ENCODE assay signal across 8 mouse cellular contexts in genomic region chr2:152397004-152397589, GRCm38 (mm10). TPM values are rescaled to one million over a fixed set of nuclear protein-coding genes. Genes with fewer than 3 reads are reported as not detected.
A peak's percentile ranks its signal among the peaks of the same experiment; 100 is the strongest.
DNase-seq lines count a peak whose midpoint lies in the region; ATAC-seq and TF ChIP-seq lines count a peak whose summit lies in the region.

No protein-coding gene starts in this region.

- peak overlapping the region; percentile 78 for H3K27ac ChIP-seq in bone marrow, adult 2 months (ENCODE audit: control insufficient read depth, insufficient read depth, low read depth, low read length, poor library complexity)
- H3K27ac ChIP-seq in forebrain, embryonic 12.5 days: peak overlapping the region; percentile 99
- H3K27ac ChIP-seq in heart, postnatal 0 days (ENCODE audit: low read depth): peak overlapping the region; percentile 98
- peak overlapping the region; percentile 93 for H3K27ac ChIP-seq in liver, embryonic 16.5 days (ENCODE audit: low read length)
- H3K27ac ChIP-seq in olfactory bulb, adult 2 months (ENCODE audit: insufficient read depth, low read depth, low read length): peak overlapping the region; percentile 93

- H3K4me3 ChIP-seq in bone marrow, adult 2 months (replicated peaks; ENCODE audit: control insufficient read depth, low read depth, low read length): peak overlapping the region; percentile 66
- peak overlapping the region; percentile 90 for H3K4me3 ChIP-seq in forebrain, embryonic 12.5 days (replicated peaks)
- H3K4me3 ChIP-seq in heart, postnatal 0 days (ENCODE audit: low read depth, low read length): peak overlapping the region; percentile 96
- peak overlapping the region; percentile 79 for H3K4me3 ChIP-seq in liver, embryonic 16.5 days (ENCODE audit: low read depth, low read length)
- peak overlapping the region; percentile 80 for H3K4me3 ChIP-seq in olfactory bulb, adult 2 months (ENCODE audit: insufficient read depth, low read depth, low read length)

- TF ChIP-seq CTCF in bone marrow, adult 2 months (IDR thresholded peaks at IDR 0.05; ENCODE audit: control insufficient read depth, insufficient read depth, low read length): no peak
- no peak for TF ChIP-seq CTCF in heart, postnatal 0 days (IDR thresholded peaks at IDR 0.05; ENCODE audit: low read depth)
- TF ChIP-seq CTCF in olfactory bulb, adult 2 months (IDR thresholded peaks at IDR 0.05; ENCODE audit: insufficient read depth, low read depth, low read length): no peak

- H3K27me3 ChIP-seq in forebrain, embryonic 12.5 days: no peaks in the 10 kb centered on the region
- no peaks in the 10 kb centered on the region for H3K27me3 ChIP-seq in heart, postnatal 0 days (ENCODE audit: control insufficient read depth, insufficient read depth, low read length)
- no peaks in the 10 kb centered on the region for H3K27me3 ChIP-seq in liver, embryonic 16.5 days (ENCODE audit: control insufficient read depth, insufficient read depth, low read depth, low read length)

- TF ChIP-seq EP300 in heart, postnatal 0 days (IDR thresholded peaks at IDR 0.05; ENCODE audit: low read depth): no peak; the same call in 1 of the 2 replicates

- peak overlapping the region; percentile 97 for H3K9ac ChIP-seq in forebrain, embryonic 12.5 days
- H3K9ac ChIP-seq in heart, postnatal 0 days (replicated peaks; ENCODE audit: low read depth, low read length): peak overlapping the region; percentile 96
- peak overlapping the region; percentile 83 for H3K9ac ChIP-seq in liver, embryonic 16.5 days (ENCODE audit: low read depth, low read length)

- no peak for TF ChIP-seq POLR2A in bone marrow, adult 2 months (IDR thresholded peaks at IDR 0.05; ENCODE audit: borderline replicate concordance, control insufficient read depth, low read depth, low read length)
- TF ChIP-seq POLR2A in olfactory bulb, adult 2 months (IDR thresholded peaks at IDR 0.05; ENCODE audit: insufficient read depth, low read depth, low read length): peak; percentile 49

- peak overlapping the region; percentile 66 for H3K4me2 ChIP-seq in forebrain, embryonic 12.5 days
- peak overlapping the region; percentile 90 for H3K4me2 ChIP-seq in heart, postnatal 0 days (ENCODE audit: low read depth, low read length)
- peak overlapping the region; percentile 90 for H3K4me2 ChIP-seq in liver, embryonic 16.5 days (ENCODE audit: low read depth, low read length)

- peak; percentile 27 for ATAC-seq in CD4-positive, CD25-positive, alpha-beta regulatory T cell, adult 4 months
- peak; percentile 4; the same call in 1 of the 2 replicates for ATAC-seq in forebrain, embryonic 12.5 days (ENCODE audit: low FRiP score)
- peak; percentile 17 for ATAC-seq in heart, postnatal 0 days (ENCODE audit: insufficient read depth, low read depth)
- peak; percentile 10; the same call in 1 of the 2 replicates for ATAC-seq in liver, embryonic 16.5 days (ENCODE audit: low read depth)

- peaks cover 7% of the 10 kb centered on the region for H3K36me3 ChIP-seq in forebrain, embryonic 12.5 days (replicated peaks)
- H3K36me3 ChIP-seq in heart, postnatal 0 days (replicated peaks; ENCODE audit: control insufficient read depth, insufficient read depth, low read length): no peaks in the 10 kb centered on the region
- H3K36me3 ChIP-seq in liver, embryonic 16.5 days (ENCODE audit: control insufficient read depth, insufficient read depth): no peaks in the 10 kb centered on the region

- DNase-seq in heart, postnatal 0 days (ENCODE audit: low spot score): peak; percentile 83
- DNase-seq in kidney, postnatal 36 days: peak; percentile 82 to 87
- peak; percentile 62 to 65 for DNase-seq in thymus, adult 18-20 months

- under 1% methylated on average over 77 of the region's 77 CpGs for WGBS in bone marrow, adult 2 months
- WGBS in forebrain, embryonic 12.5 days: under 1% methylated on average over 69 of the region's 77 CpGs
- under 1% methylated on average over 68 of the region's 77 CpGs for WGBS in heart, postnatal 0 days
- WGBS in liver, embryonic 16.5 days (ENCODE audit: insufficient replicate concordance): under 1% methylated on average over 66 of the region's 77 CpGs
- under 1% methylated on average over 76 of the region's 77 CpGs for WGBS in olfactory bulb, adult 2 months

- no peaks in the 10 kb centered on the region; the same call in none of the 2 replicates for H3K4me1 ChIP-seq in bone marrow, adult 2 months (ENCODE audit: control insufficient read depth, insufficient read depth, low read length)
- H3K4me1 ChIP-seq in forebrain, embryonic 12.5 days: peaks cover 49% of the 10 kb centered on the region
- H3K4me1 ChIP-seq in heart, postnatal 0 days (ENCODE audit: control insufficient read depth, insufficient read depth): peaks cover 9% of the 10 kb centered on the region; the same call in 1 of the 2 replicates
- H3K4me1 ChIP-seq in liver, embryonic 16.5 days (ENCODE audit: control insufficient read depth, low read depth, low read length): peaks cover 42% of the 10 kb centered on the region
- H3K4me1 ChIP-seq in olfactory bulb, adult 2 months (ENCODE audit: control insufficient read depth, insufficient read depth, low read length): peaks cover 23% of the 10 kb centered on the region

- H3K9me3 ChIP-seq in forebrain, embryonic 12.5 days: no peaks in the 10 kb centered on the region
- H3K9me3 ChIP-seq in heart, postnatal 0 days (replicated peaks; ENCODE audit: control insufficient read depth, low read length): no peaks in the 10 kb centered on the region
- H3K9me3 ChIP-seq in liver, embryonic 16.5 days (replicated peaks; ENCODE audit: control insufficient read depth, low read length): no peaks in the 10 kb centered on the region

RNA-seq across cellular contexts. Expression of gene Sox12, which starts 0.8 kb away (rescaled TPM):
- under 1 TPM; 0.32 to 0.73 TPM for polyA plus RNA-seq in CD4-positive, CD25-positive, alpha-beta regulatory T cell, adult 4 months (2017; shearing (Covaris generic))
- polyA plus RNA-seq in bone marrow, adult 2 months (2011; ENCODE audit: insufficient read depth, insufficient read length, low replicate concordance, missing spikeins): 4.8 and 6.3 TPM in 2 replicates
- polyA plus RNA-seq in forebrain, embryonic 12.5 days (2016; fragmentation: Nextera tagmentation; extraction: Ambion mirVana): 16.3 and 19.3 TPM in 2 replicates
- total RNA-seq in heart, postnatal 0 days (2014; rRNA removed; ENCODE audit: low replicate concordance): 19.9 and 30.0 TPM in 2 replicates
- 5.0 and 5.5 TPM in 2 replicates for polyA plus RNA-seq in heart, postnatal 0 days (2015; fragmentation: Nextera tagmentation; extraction: Ambion mirVana)
- 0.77 and 0.99 TPM in 2 replicates for polyA plus RNA-seq in liver, embryonic 16.5 days (2015; fragmentation: Nextera tagmentation; extraction: Ambion mirVana)
- polyA plus RNA-seq in olfactory bulb, adult 2 months (2012; ENCODE audit: insufficient read depth, insufficient read length, low replicate concordance, missing spikeins): not detected in 2 replicates

RNA-seq across cellular contexts. Expression of gene Zcchc3, which starts 17.7 kb away (rescaled TPM):
- under 1 TPM; 0.57 to 0.75 TPM for polyA plus RNA-seq in CD4-positive, CD25-positive, alpha-beta regulatory T cell, adult 4 months (2017; shearing (Covaris generic))
- 5.6 and 6.2 TPM in 2 replicates for polyA plus RNA-seq in bone marrow, adult 2 months (2011; ENCODE audit: insufficient read depth, insufficient read length, low replicate concordance, missing spikeins)
- polyA plus RNA-seq in forebrain, embryonic 12.5 days (2016; fragmentation: Nextera tagmentation; extraction: Ambion mirVana): 55.2 and 55.9 TPM in 2 replicates
- 21.1 and 27.2 TPM in 2 replicates for total RNA-seq in heart, postnatal 0 days (2014; rRNA removed; ENCODE audit: low replicate concordance)
- 18.3 and 20.6 TPM in 2 replicates for polyA plus RNA-seq in heart, postnatal 0 days (2015; fragmentation: Nextera tagmentation; extraction: Ambion mirVana)
- polyA plus RNA-seq in liver, embryonic 16.5 days (2015; fragmentation: Nextera tagmentation; extraction: Ambion mirVana): 6.4 and 6.7 TPM in 2 replicates
- polyA plus RNA-seq in olfactory bulb, adult 2 months (2012; ENCODE audit: insufficient read depth, insufficient read length, low replicate concordance, missing spikeins): not detected in 2 replicates

RNA-seq across cellular contexts. Expression of gene 6820408C15Rik, which starts 18.3 kb away (rescaled TPM):
- not detected for polyA plus RNA-seq in CD4-positive, CD25-positive, alpha-beta regulatory T cell, adult 4 months (2017; shearing (Covaris generic))
- 0.66 and 2.9 TPM in 2 replicates for polyA plus RNA-seq in bone marrow, adult 2 months (2011; ENCODE audit: insufficient read depth, insufficient read length, low replicate concordance, missing spikeins)
- polyA plus RNA-seq in forebrain, embryonic 12.5 days (2016; fragmentation: Nextera tagmentation; extraction: Ambion mirVana): 1.2 and 1.7 TPM in 2 replicates
- total RNA-seq in heart, postnatal 0 days (2014; rRNA removed; ENCODE audit: low replicate concordance): 0.15 and 1.7 TPM in 2 replicates
- 5.4 and 5.6 TPM in 2 replicates for polyA plus RNA-seq in heart, postnatal 0 days (2015; fragmentation: Nextera tagmentation; extraction: Ambion mirVana)
- polyA plus RNA-seq in liver, embryonic 16.5 days (2015; fragmentation: Nextera tagmentation; extraction: Ambion mirVana): 0.12 and 0.18 TPM in 2 replicates
- not detected in 2 replicates for polyA plus RNA-seq in olfactory bulb, adult 2 months (2012; ENCODE audit: insufficient read depth, insufficient read length, low replicate concordance, missing spikeins)

RNA-seq across cellular contexts. Expression of gene Nrsn2, which starts 20.7 kb away (rescaled TPM):
- polyA plus RNA-seq in CD4-positive, CD25-positive, alpha-beta regulatory T cell, adult 4 months (2017; shearing (Covaris generic)): not detected
- polyA plus RNA-seq in bone marrow, adult 2 months (2011; ENCODE audit: insufficient read depth, insufficient read length, low replicate concordance, missing spikeins): not detected in 2 replicates
- polyA plus RNA-seq in forebrain, embryonic 12.5 days (2016; fragmentation: Nextera tagmentation; extraction: Ambion mirVana): 11.1 and 12.4 TPM in 2 replicates
- not detected in 2 replicates for total RNA-seq in heart, postnatal 0 days (2014; rRNA removed; ENCODE audit: low replicate concordance)
- polyA plus RNA-seq in heart, postnatal 0 days (2015; fragmentation: Nextera tagmentation; extraction: Ambion mirVana): 0.12 and 0.33 TPM in 2 replicates
- not detected in 2 replicates for polyA plus RNA-seq in liver, embryonic 16.5 days (2015; fragmentation: Nextera tagmentation; extraction: Ambion mirVana)
- polyA plus RNA-seq in olfactory bulb, adult 2 months (2012; ENCODE audit: insufficient read depth, insufficient read length, low replicate concordance, missing spikeins): not detected in 2 replicates

RNA-seq across cellular contexts. Expression of gene Trib3, which starts 53.3 kb away (rescaled TPM):
- 1 to 10 TPM; 2.4 to 5.1 TPM for polyA plus RNA-seq in CD4-positive, CD25-positive, alpha-beta regulatory T cell, adult 4 months (2017; shearing (Covaris generic))
- polyA plus RNA-seq in bone marrow, adult 2 months (2011; ENCODE audit: insufficient read depth, insufficient read length, low replicate concordance, missing spikeins): 0.65 and 4.2 TPM in 2 replicates
- 1.6 and 2.8 TPM in 2 replicates for polyA plus RNA-seq in forebrain, embryonic 12.5 days (2016; fragmentation: Nextera tagmentation; extraction: Ambion mirVana)
- total RNA-seq in heart, postnatal 0 days (2014; rRNA removed; ENCODE audit: low replicate concordance): 0.39 TPM in 1 of 2 replicates, not detected in the other
- 2.5 and 2.6 TPM in 2 replicates for polyA plus RNA-seq in heart, postnatal 0 days (2015; fragmentation: Nextera tagmentation; extraction: Ambion mirVana)
- 6.5 and 6.8 TPM in 2 replicates for polyA plus RNA-seq in liver, embryonic 16.5 days (2015; fragmentation: Nextera tagmentation; extraction: Ambion mirVana)
- polyA plus RNA-seq in olfactory bulb, adult 2 months (2012; ENCODE audit: insufficient read depth, insufficient read length, low replicate concordance, missing spikeins): not detected in 2 replicates

Comparison
In these comparisons a context has a peak if more than half of its experiments do, and no peak if none do; other contexts are left out.
1. Peak in every context shown above with its lines: DNase-seq, ATAC-seq, H3K4me3 ChIP-seq and H3K27ac ChIP-seq.